Mouse (Mus musculus) adipocyte (in vitro differentiated cells): ENCODE results near the gene Tekt5.

Source experiments
- DNase-seq: peaks from one replicate; pipeline ENCODE4 v3.0.0-alpha.2; 2016; ENCODE audit warnings: low spot score

Gene Tekt5

GRCm38 (mm10) chr16:10335953-10336352, 59.3 kb downstream of the Tekt5 start:
- DNase-seq = no peak

- DNase-seq = no peak
These were observed 62.6 kb downstream of the Tekt5 start for GRCm38 (mm10) chr16:10332732-10333131.

GRCm38 (mm10) chr16:10330586-10331495, 64.4 kb downstream of the Tekt5 start:
- peak; percentile 24 for DNase-seq

GRCm38 (mm10) chr16:10327563-10328333, 67.5 kb downstream of the Tekt5 start:
- DNase-seq = no peak

- no peak for DNase-seq
These were observed 75.2 kb downstream of the Tekt5 start for GRCm38 (mm10) chr16:10319914-10320569.

- no peak for DNase-seq
These were observed 78.1 kb downstream of the Tekt5 start for GRCm38 (mm10) chr16:10317197-10317544.

- no peak for DNase-seq
These were observed 78.6 kb downstream of the Tekt5 start for GRCm38 (mm10) chr16:10316493-10317196.

- DNase-seq = no peak
These were observed 81.6 kb downstream of the Tekt5 start, which contains the start of gene Emp2 for GRCm38 (mm10) chr16:10313646-10314088. Gene Emp2, minus strand, starts transcription at chr16:10313968.

GRCm38 (mm10) chr16:10313226-10313625, 82.1 kb downstream of the Tekt5 start:
- no peak for DNase-seq

- DNase-seq = no peak
These were observed 83.3 kb downstream of the Tekt5 start for GRCm38 (mm10) chr16:10311989-10312388.

GRCm38 (mm10) chr16:10311086-10311485, 84.2 kb downstream of the Tekt5 start:
- no peak for DNase-seq

- DNase-seq = no peak
These were observed 84.8 kb downstream of the Tekt5 start for GRCm38 (mm10) chr16:10310507-10310906.
